Mouse (Mus musculus): ENCODE measurements around the gene Gm36210.

- TF ChIP-seq POLR2A (IDR thresholded peaks at IDR 0.05; ENCODE audit: insufficient read length, low read depth) (no peak), CEBPB (IDR thresholded peaks at IDR 0.05; ENCODE audit: insufficient read depth, poor library complexity, severe bottlenecking) (no peak), MYOG (IDR thresholded peaks at IDR 0.05; ENCODE audit: control insufficient read depth in 1 of 3, insufficient read depth in 1 of 3, insufficient read length in 2 of 3, low read depth in 2 of 3) (no peak), MYOD1 (IDR thresholded peaks at IDR 0.05; ENCODE audit: control insufficient read depth in 1 of 3, insufficient read length in 2 of 3, low read depth in 2 of 3) (no peak), TCF12 (IDR thresholded peaks at IDR 0.05; ENCODE audit: insufficient read depth, poor library complexity, severe bottlenecking) (no peak), USF1 (IDR thresholded peaks at IDR 0.05; ENCODE audit: low read depth) (no peak), POLR2AphosphoS2 (IDR thresholded peaks at IDR 0.05; ENCODE audit: insufficient read length, low read depth) (no peak)
These were observed 28.0 kb upstream of the Gm36210 start for GRCm38 (mm10) chr7:4934160-4934914.

Measured in myocyte (in vitro differentiated cells).